Mouse (Mus musculus): ENCODE measurements at regions not wholly inside any gene's neighbourhood (a gene's known extent, or its start where the extent isn't known, plus 50 kb on each side); places are given as distances from the start of the nearest gene placed in this dataset.
"Not testable (repeated sequence)": the region's sequence is repeated elsewhere in the genome, so short reads cannot be mapped to it uniquely, and the experiment has no call there.

DNA sequence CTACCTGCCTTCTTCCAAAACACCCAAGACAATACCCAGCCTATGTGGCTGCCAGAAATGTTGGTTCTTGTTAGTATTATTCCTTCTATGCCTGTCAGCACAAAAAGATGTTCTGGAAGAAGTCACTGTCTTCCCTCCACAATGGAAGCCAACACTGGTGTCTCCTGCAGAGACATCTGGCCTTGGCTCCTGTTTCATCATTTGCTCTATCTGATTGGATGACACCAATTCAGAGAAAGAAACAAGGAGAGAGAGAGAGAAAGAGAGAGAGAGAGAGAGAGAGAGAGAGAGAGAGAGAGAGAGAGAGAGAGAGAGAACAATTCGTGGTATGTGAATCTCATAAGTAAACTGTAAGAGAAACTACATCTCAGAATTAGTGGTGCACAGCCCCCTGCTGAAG, 218.9 kb upstream of the Klf3 start:
- DNase-seq (ENCODE audit: low spot score in 2 of 2) = no peak

DNA sequence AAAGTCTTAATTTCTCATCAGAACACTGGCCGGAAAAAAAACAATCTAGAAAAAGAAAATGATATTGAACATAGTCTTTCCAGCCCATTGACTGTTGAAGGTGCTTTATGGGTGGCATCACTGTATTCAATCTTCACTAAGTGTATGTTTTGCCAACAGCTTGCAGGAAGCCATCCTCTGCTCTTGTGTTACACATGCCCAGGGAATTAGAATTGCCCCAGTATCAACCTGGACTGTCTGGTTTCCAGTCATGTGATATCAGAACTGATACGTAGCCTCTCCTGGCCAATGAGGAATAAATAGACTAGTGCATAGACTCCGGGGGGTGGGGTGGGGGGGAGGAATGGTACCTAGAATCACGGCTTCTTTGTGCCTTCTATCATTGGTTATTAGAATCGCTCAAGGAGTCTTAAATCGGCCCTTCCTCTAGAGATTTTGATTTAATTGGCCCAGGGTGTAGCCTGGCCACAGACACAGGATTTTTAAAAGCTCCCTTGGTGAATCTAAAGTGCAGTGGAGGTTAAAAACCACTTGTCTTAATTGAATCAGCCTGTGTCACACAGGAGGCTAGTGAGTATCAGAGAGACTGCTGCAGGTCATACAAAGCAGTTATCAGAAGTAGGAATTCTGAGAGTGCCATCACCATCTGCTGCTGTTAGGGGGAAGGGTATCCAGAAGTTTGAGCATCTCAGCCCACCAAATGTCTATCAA, 218.0 kb upstream of the Klf3 start:
- no peak for DNase-seq (ENCODE audit: low spot score in 2 of 2)

DNA sequence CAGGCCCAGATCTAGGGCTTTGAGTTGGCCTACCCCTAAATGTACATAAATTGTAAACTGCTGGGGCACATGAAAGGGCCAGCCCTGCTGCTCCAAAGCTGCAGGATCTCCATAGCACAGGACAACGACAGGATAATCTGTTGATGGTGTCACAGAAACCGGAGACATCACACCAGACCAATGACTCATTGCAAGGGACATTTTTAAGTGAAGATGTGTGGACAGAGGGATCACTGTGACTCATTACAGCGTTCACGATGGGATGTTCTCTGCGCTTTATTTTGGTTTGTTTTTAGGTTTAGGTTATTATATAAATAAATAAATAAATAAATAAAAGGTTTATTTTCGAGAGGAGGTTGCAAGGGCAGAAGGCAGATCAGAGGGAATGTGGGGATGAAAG, 216.9 kb upstream of the Klf3 start:
- DNase-seq (ENCODE audit: low spot score in 2 of 2) = no peak

- no peak for DNase-seq (ENCODE audit: low spot score in 2 of 2)
Observed at GRCm38 (mm10) chr5:64586933-64587332, 216.3 kb upstream of the Klf3 start.

DNA sequence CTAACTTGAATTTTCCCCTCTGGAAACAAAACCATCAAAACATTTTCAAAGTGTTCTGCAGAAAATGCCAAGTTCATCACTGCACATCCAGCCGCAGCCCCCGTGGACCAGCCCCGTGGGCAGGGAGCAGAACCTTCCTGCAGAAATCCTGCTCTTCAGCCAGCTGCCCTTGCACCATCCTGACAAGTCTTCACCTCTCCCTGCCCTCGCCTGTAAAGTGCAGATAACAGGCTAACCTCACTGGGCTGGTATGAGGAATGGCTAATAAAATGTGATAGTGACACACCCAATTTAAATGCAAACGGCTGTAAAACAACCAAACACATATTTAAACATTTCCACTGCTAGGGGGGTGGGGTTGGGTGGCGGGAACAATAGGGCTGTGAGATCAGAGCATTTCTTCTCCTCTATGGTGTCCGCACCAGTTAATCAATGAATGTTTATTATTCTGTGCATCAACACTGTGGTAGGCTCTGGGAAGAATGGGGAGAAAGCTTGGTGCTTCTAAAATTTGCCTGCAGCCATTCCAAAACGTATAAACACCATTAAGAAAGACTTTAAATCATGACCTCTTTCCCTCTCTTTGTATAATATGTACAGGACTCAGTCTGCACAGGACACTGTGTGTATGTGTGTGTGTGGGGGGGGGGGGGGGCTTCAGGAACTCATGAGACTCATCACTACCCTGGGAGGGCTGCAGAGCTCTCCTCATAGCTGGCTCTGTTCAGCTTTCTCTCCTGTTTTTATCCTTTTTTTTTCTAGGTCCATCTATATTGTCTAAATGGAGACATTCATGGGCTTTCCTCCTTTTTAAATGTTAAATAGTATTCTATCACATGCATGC, 215.1 kb upstream of the Klf3 start:
- no peak for DNase-seq (ENCODE audit: low spot score in 2 of 2)

GRCm38 (mm10) chr5:64588768-64589167, 214.4 kb upstream of the Klf3 start:
- DNase-seq (ENCODE audit: low spot score in 2 of 2) = not testable (repeated sequence)

GRCm38 (mm10) chr5:64590036-64590435, 213.2 kb upstream of the Klf3 start:
- no peak for DNase-seq (ENCODE audit: low spot score in 2 of 2)

- DNase-seq (ENCODE audit: low spot score in 2 of 2) = no peak
Observed at GRCm38 (mm10) chr5:64590747-64591146, 212.4 kb upstream of the Klf3 start.

GRCm38 (mm10) chr5:64591792-64592191, 211.4 kb upstream of the Klf3 start:
- no peak for DNase-seq (ENCODE audit: low spot score in 2 of 2)

- peak in 1 of 2 experiments; percentile 28 for DNase-seq (ENCODE audit: low spot score in 2 of 2)
Observed at GRCm38 (mm10) chr5:64595220-64595619, 208.0 kb upstream of the Klf3 start.

GRCm38 (mm10) chr5:64595751-64596344, 207.3 kb upstream of the Klf3 start:
- DNase-seq (ENCODE audit: low spot score in 2 of 2) = no peak

DNA sequence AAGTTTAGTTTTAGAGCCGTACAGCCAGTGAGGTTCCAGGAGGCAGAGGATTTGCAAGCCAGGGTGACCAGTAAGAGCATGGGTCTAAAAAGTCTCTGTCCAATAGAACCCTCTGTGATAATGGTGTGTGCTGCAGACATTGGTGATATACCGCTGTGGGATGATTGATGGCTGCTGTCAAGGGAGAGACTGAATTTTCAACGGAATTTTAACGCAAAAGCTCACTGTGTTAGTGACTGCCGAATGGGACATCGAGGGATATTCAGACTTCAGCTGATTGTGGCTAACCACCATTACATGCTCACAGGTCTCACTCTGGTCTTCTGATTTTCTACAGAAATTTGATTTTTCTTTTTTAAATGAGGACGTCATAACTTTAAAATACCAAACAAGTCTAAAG, 206.2 kb upstream of the Klf3 start:
- no peak for DNase-seq (ENCODE audit: low spot score in 2 of 2)

GRCm38 (mm10) chr5:64597451-64597850, 205.7 kb upstream of the Klf3 start:
- no peak for DNase-seq (ENCODE audit: low spot score in 2 of 2)

GRCm38 (mm10) chr5:64598606-64599005, 204.6 kb upstream of the Klf3 start:
- DNase-seq (ENCODE audit: low spot score in 2 of 2) = no peak

GRCm38 (mm10) chr5:64599015-64599414, 204.2 kb upstream of the Klf3 start:
- DNase-seq (ENCODE audit: low spot score in 2 of 2) = no peak

- no peak for DNase-seq (ENCODE audit: low spot score in 2 of 2)
Observed at GRCm38 (mm10) chr5:64599865-64600288, 203.3 kb upstream of the Klf3 start.

- DNase-seq (ENCODE audit: low spot score in 2 of 2) = no peak
Observed at GRCm38 (mm10) chr5:64600392-64600791, 202.8 kb upstream of the Klf3 start.

GRCm38 (mm10) chr5:64600811-64601210, 202.4 kb upstream of the Klf3 start:
- no peak for DNase-seq (ENCODE audit: low spot score in 2 of 2)

DNA sequence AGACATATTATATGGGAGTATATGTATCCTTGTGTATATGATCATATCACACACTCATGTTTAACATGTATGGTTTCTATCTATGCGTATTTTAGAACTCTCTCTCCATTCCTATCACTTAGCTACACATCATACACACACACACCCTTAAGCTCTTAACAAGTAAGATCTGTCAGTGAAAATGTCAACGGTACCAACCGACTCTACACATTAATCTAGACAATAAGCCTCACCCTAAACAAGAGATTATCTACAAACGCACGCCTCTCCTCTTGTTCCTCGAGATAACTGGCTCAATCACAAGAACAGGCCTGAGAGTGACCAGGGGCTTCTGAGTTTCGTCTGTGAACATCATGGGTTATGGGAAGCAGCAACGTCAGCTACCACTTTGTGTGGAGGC, 201.9 kb upstream of the Klf3 start:
- no peak for DNase-seq (ENCODE audit: low spot score in 2 of 2)

DNA sequence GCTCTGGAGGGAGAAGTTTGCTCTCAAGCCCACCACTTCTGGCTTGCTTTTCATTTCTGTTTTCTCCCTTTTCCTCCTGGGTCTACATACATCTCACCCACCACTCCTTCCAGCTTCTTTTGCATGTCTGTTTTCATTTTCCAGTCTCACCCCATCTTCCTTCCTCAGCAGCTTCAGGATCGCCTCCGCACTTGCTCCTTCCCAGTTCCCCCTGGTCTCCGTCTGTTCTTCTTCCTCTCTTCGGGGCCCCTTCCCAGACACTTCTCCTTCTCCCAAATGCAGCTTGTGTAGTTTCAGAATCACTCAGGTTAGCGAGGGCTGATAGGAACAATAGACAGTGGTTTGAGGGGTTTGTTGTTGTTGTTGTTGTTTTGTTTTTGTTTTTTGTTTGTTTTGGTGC, 201.4 kb upstream of the Klf3 start:
- DNase-seq (ENCODE audit: low spot score in 2 of 2) = no peak

GRCm38 (mm10) chr5:64602356-64602936, 200.7 kb upstream of the Klf3 start:
- no peak for DNase-seq (ENCODE audit: low spot score in 2 of 2)
